Mouse (Mus musculus) lung, postnatal 14 days (tissue): ENCODE data around the gene Ercc6l2.

Experiments
- DNase-seq: peaks from one replicate; pipeline ENCODE4 v3.0.0; 2021

Gene Ercc6l2

GRCm38 (mm10) chr13:63814746-63815681 lies at the start of gene Ercc6l2:
Gene Ercc6l2 (plus strand): TSS chr13:63815240.
- peak; percentile 99 for DNase-seq

- DNase-seq: no peak
These were observed 49.0 kb upstream of the Ercc6l2 start for GRCm38 (mm10) chr13:63766065-63766464.

- peak; percentile 7 for DNase-seq
These were observed 44.0 kb upstream of the Ercc6l2 start for GRCm38 (mm10) chr13:63771009-63771408.

- no peak for DNase-seq
These were observed 36.1 kb upstream of the Ercc6l2 start for GRCm38 (mm10) chr13:63778925-63779324.

GRCm38 (mm10) chr13:63779376-63780291 lies 35.4 kb upstream of the Ercc6l2 start:
- DNase-seq: peak; percentile 30

- DNase-seq: no peak
These were observed 22.7 kb upstream of the Ercc6l2 start for GRCm38 (mm10) chr13:63792234-63792831.

GRCm38 (mm10) chr13:63793345-63794308 lies 21.4 kb upstream of the Ercc6l2 start:
- DNase-seq: no peak

- no peak for DNase-seq
These were observed 16.4 kb upstream of the Ercc6l2 start for GRCm38 (mm10) chr13:63798677-63799076.

- DNase-seq: no peak
These were observed 15.1 kb upstream of the Ercc6l2 start for GRCm38 (mm10) chr13:63799940-63800339.

GRCm38 (mm10) chr13:63801289-63801688 lies 13.8 kb upstream of the Ercc6l2 start:
- DNase-seq: no peak

GRCm38 (mm10) chr13:63807233-63807632 lies 7.8 kb upstream of the Ercc6l2 start:
- DNase-seq: no peak

GRCm38 (mm10) chr13:63807979-63808378 lies 7.1 kb upstream of the Ercc6l2 start:
- no peak for DNase-seq

- no peak for DNase-seq
These were observed 3.6 kb upstream of the Ercc6l2 start for GRCm38 (mm10) chr13:63811477-63811876.

GRCm38 (mm10) chr13:63815931-63816330 lies 891 bp downstream of the Ercc6l2 start:
- DNase-seq: no peak

GRCm38 (mm10) chr13:63845758-63846157 lies 30.7 kb downstream of the Ercc6l2 start:
- DNase-seq: no peak

GRCm38 (mm10) chr13:63850308-63851011 lies 35.4 kb downstream of the Ercc6l2 start:
- no peak for DNase-seq

GRCm38 (mm10) chr13:63872585-63873282 lies 57.7 kb downstream of the Ercc6l2 start:
- DNase-seq: no peak

GRCm38 (mm10) chr13:63877138-63877537 lies 62.1 kb downstream of the Ercc6l2 start:
- no peak for DNase-seq

- DNase-seq: no peak
These were observed 64.2 kb downstream of the Ercc6l2 start for GRCm38 (mm10) chr13:63879105-63879863.

- DNase-seq: no peak
These were observed 64.8 kb downstream of the Ercc6l2 start for GRCm38 (mm10) chr13:63879864-63880141.
